Mouse (Mus musculus): ENCODE data around the gene Pcsk5. TPM values are rescaled to one million over a fixed set of nuclear protein-coding genes. Genes with fewer than 3 reads are reported as not detected.

The Pcsk5 gene
- polyA plus RNA-seq, 1 experiment from 2014 or later = 1.2 TPM

DNA sequence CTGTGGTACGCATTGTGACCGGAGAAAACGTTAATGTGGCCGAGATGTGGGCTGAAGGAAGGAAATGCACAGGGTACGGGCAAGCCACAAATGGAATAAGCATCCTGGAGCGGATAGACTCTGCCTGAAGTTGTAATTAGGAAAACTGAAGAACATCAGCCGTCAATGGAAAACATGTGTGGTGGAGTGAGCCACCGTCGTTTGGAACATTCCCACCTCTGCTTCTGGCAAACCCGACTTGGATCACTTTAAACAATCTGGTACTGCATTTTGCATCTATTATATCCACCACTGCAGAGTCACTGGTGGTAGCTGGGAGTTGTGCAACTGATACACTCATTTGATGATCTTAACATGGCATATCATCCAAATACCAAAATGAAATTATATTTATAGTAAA is 120.4 kb downstream of the Pcsk5 start:
- H3K4me3 ChIP-seq (replicated peaks) = no peak overlapping the region
- ATAC-seq (ENCODE audit: low read depth) = no peak

DNA sequence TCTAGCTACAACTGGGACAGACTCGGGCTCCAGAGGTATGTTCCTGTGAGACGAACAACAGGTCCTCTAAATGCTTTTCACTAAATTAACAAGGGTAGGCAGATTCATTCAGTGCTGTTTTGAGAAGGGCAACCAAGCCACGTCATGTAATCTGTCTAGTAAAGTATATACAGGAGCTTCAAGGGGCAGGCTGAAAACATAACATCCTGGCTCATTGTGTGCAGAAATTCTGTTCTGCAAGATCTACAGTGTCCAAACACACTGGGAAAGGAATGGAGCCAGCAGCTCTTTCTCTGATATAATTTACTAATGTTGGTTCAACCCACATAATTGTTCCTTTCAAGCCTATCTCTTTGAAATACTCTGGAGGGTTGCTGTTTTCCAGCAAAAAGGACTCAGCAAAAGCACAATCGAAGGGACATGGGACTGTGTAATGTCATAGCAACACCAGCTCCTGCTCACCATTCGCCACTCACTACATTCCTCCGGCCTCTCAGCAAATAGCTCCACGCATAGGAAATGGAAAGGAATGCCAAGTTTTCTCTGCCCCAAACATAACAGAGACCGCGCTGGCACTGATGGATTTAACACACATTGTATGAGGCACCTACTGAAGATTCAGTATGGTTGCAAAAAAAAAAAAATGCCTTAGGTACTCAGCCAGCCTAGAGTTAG is 122.0 kb downstream of the Pcsk5 start:
- no peaks in the 10 kb centered on the region for H3K27me3 ChIP-seq
- H3K9me3 ChIP-seq (replicated peaks) = no peaks in the 10 kb centered on the region
- no peaks in the 10 kb centered on the region for H3K36me3 ChIP-seq
- H3K4me1 ChIP-seq (replicated peaks) = no peaks in the 10 kb centered on the region
- no peak overlapping the region for H3K27ac ChIP-seq
- 66% methylated on average over 9 of the region's 9 CpGs for WGBS (ENCODE audit: insufficient replicate concordance)
- no peak for ATAC-seq (ENCODE audit: low read depth)
- H3K4me3 ChIP-seq (replicated peaks) = no peak overlapping the region
- H3K4me2 ChIP-seq = no peak overlapping the region
- no peak overlapping the region for H3K9ac ChIP-seq
- DNase-seq = no peak

More for the DNA sequence above, 120.4 kb downstream of the Pcsk5 start:
- no peaks in the 10 kb centered on the region for H3K36me3 ChIP-seq
- H3K9ac ChIP-seq = no peak overlapping the region
- no peaks in the 10 kb centered on the region for H3K27me3 ChIP-seq
- H3K9me3 ChIP-seq (replicated peaks) = no peaks in the 10 kb centered on the region
- no peak overlapping the region for H3K4me2 ChIP-seq
- H3K4me1 ChIP-seq (replicated peaks) = no peaks in the 10 kb centered on the region
- H3K27ac ChIP-seq = no peak overlapping the region
- DNase-seq = no peak
- 62% methylated on average over 10 of the region's 10 CpGs for WGBS (ENCODE audit: insufficient replicate concordance)

DNA sequence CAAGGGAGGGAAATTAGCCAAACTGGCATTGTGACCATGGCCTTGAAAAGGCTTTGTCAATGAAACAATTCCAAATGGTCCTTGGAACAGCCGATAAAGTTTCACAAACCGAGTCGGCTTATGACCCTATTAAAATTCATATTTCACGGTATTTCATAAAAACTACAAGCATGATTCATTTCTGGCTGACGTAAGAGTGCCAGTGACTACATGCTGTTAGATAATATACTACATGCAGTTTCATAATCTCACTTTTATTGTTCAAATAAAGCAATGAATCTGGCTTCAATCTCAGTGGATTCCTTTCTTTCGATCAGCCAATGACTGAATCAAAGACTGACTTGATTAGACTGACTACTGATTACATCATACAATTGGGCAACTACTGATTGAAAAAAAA is 145.8 kb downstream of the Pcsk5 start:
- no peaks in the 10 kb centered on the region for H3K36me3 ChIP-seq
- no peak for ATAC-seq (ENCODE audit: low read depth)

DNA sequence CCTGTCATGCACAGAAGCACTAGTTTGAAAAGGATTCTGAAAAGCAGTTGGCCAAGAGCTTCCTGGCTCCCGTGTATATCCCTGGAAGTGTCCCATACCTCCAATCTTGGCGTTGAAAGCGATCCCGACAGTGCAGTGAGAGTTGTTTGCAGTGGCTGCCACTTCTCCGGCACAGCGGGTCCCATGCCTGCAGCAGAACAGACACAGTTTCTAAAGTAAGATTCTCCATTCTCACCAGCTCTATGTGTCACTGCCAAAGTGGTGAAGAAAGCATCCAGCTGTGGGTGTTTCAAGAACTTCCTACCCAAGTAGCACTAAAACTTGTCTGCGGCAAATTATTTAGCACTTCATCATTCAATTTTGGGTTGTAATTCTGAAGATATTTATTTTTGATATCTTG is 159.1 kb downstream of the Pcsk5 start:
- DNase-seq (no peak), ATAC-seq (ENCODE audit: low read depth) (no peak)
- H3K4me1 ChIP-seq (replicated peaks) = no peaks in the 10 kb centered on the region
- H3K27me3 ChIP-seq = no peaks in the 10 kb centered on the region
- WGBS (ENCODE audit: insufficient replicate concordance) = 75% methylated on average over 7 of the region's 7 CpGs
- no peak overlapping the region for H3K27ac ChIP-seq
- H3K4me2 ChIP-seq = no peak overlapping the region
- no peaks in the 10 kb centered on the region for H3K9me3 ChIP-seq (replicated peaks)
- H3K36me3 ChIP-seq = no peaks in the 10 kb centered on the region
- no peak overlapping the region for H3K4me3 ChIP-seq (replicated peaks)
- no peak overlapping the region for H3K9ac ChIP-seq

More for the DNA sequence above, 145.8 kb downstream of the Pcsk5 start:
- Histone ChIP-seq H3K4me2 (no peak overlapping the region), H3K9me3 (replicated peaks) (no peaks in the 10 kb centered on the region), H3K4me1 (replicated peaks) (no peaks in the 10 kb centered on the region), H3K4me3 (replicated peaks) (no peak overlapping the region), H3K9ac (no peak overlapping the region), H3K27ac (no peak overlapping the region), H3K27me3 (no peaks in the 10 kb centered on the region)
- WGBS (ENCODE audit: insufficient replicate concordance) = 82% methylated on average over 6 of the region's 6 CpGs
- no peak for DNase-seq

DNA sequence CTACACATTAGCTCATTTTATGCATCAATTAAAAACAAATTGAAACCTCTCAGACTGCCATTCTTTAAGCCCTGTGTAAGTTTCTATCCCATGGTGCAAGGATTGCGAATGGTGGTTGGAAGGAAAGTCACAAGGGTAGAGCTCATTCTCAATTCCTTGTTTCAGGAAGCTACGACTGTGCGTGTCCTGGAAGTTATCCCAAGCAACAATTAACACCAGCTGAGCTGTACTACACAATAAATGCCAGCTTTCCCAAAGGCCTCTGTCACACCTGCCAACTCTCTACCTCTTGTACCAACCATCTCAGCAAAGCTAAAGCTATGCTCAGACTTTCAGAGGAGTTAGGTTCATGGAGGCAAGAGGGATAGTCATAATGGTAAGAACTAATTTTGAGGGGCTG is 174.8 kb downstream of the Pcsk5 start:
- WGBS (ENCODE audit: insufficient replicate concordance) = 71% methylated on average over 3 of the region's 3 CpGs

DNA sequence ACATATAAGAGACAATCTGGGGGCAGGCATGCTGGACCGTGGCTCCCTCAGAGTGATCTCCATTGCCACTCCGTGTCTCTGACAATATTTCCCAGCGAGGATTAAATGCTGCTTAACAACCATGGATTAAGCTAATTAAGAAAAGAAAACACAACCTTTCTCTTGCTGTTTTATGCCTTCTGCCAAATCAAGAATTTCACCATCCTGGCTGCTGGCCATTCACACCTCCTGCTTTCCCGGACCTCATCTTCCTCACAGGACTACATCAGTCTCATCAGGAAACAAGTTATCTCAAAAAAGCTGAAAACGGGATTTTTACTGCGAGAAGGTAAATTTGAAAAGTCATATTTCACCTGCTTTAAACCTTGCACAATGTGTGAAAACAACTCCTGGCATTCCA is 175.2 kb downstream of the Pcsk5 start:
- H3K27me3 ChIP-seq = no peaks in the 10 kb centered on the region
- DNase-seq (no peak), ATAC-seq (ENCODE audit: low read depth) (no peak)
- no peaks in the 10 kb centered on the region for H3K4me1 ChIP-seq (replicated peaks)
- no peak overlapping the region for H3K27ac ChIP-seq
- H3K36me3 ChIP-seq = no peaks in the 10 kb centered on the region
- no peak overlapping the region for H3K9ac ChIP-seq
- 69% methylated on average over 6 of the region's 6 CpGs for whole genome bisulfite sequencing (ENCODE audit: insufficient replicate concordance)
- H3K4me3 ChIP-seq (replicated peaks) = no peak overlapping the region
- no peaks in the 10 kb centered on the region for H3K9me3 ChIP-seq (replicated peaks)
- H3K4me2 ChIP-seq = no peak overlapping the region

More for the DNA sequence above, 174.8 kb downstream of the Pcsk5 start:
- Histone ChIP-seq H3K9me3 (replicated peaks) (no peaks in the 10 kb centered on the region), H3K4me2 (no peak overlapping the region), H3K4me1 (replicated peaks) (no peaks in the 10 kb centered on the region), H3K36me3 (no peaks in the 10 kb centered on the region), H3K9ac (no peak overlapping the region), H3K27ac (no peak overlapping the region), H3K4me3 (replicated peaks) (no peak overlapping the region), H3K27me3 (no peaks in the 10 kb centered on the region)
- no peak for DNase-seq
- ATAC-seq (ENCODE audit: low read depth) = no peak

DNA sequence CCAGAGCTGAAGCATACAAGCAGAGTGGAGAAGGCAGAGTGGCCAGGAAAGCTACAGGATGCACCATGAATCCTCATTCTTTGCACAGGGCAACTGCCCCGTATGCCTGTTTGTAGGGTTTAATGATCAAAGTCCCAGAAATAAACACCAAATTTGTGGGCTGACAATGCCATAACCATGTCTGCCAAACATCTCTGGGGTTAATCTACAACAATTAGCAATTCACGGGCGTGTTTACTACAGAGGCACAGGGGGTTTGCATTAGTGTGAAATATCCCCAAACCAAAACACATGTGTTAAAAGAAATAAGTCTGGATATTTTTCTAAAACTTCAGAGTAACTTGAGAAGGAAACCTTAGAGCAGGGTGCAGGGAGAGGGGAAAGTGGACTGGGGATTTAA is 178.1 kb downstream of the Pcsk5 start:
- H3K4me1 ChIP-seq (replicated peaks) = no peaks in the 10 kb centered on the region
- no peak overlapping the region for H3K9ac ChIP-seq
- 64% methylated on average over 3 of the region's 3 CpGs for WGBS (ENCODE audit: insufficient replicate concordance)
- no peak overlapping the region for H3K4me3 ChIP-seq (replicated peaks)
- no peak overlapping the region for H3K27ac ChIP-seq
- DNase-seq (no peak), ATAC-seq (ENCODE audit: low read depth) (no peak)
- no peaks in the 10 kb centered on the region for H3K9me3 ChIP-seq (replicated peaks)
- H3K36me3 ChIP-seq = no peaks in the 10 kb centered on the region
- H3K27me3 ChIP-seq = no peaks in the 10 kb centered on the region
- no peak overlapping the region for H3K4me2 ChIP-seq

DNA sequence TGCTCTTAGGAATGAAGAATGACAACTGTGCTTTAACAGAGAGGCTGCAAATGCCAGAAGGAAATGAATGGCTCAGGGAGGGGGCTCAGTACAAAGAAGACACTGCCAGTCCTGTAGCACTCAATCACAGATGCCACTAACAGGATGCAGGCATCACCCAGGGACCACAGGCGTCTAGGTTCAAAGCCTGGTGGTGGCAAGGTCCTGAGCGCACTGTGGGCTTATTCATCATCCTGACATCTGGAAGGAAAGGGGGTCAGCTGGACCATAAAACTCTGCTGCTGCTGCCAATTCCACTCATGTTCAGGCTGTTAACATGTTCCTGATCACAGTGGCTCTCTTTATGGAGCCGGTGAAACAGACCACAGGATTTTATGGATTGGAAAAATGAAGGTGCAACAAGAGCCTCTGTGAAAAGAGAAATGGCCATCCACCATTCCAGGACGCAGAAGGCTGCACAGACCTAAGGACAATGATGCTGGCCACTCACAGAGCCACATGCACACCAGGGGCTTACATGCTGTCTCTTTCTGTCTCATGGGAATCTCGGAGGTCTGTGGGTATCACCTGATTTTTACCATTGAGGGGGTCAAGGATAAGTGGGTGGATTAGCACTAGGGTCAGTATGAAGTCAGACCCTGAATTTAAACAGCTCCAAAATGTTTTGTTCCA is 186.5 kb downstream of the Pcsk5 start:
- Histone ChIP-seq H3K4me1 (replicated peaks) (no peaks in the 10 kb centered on the region), H3K9ac (no peak overlapping the region), H3K36me3 (no peaks in the 10 kb centered on the region), H3K4me3 (replicated peaks) (no peak overlapping the region), H3K27me3 (no peaks in the 10 kb centered on the region), H3K4me2 (no peak overlapping the region), H3K27ac (no peak overlapping the region), H3K9me3 (replicated peaks) (no peaks in the 10 kb centered on the region)
- DNase-seq (no peak), ATAC-seq (ENCODE audit: low read depth) (no peak)
- 34% methylated on average over 5 of the region's 5 CpGs for WGBS (ENCODE audit: insufficient replicate concordance)

DNA sequence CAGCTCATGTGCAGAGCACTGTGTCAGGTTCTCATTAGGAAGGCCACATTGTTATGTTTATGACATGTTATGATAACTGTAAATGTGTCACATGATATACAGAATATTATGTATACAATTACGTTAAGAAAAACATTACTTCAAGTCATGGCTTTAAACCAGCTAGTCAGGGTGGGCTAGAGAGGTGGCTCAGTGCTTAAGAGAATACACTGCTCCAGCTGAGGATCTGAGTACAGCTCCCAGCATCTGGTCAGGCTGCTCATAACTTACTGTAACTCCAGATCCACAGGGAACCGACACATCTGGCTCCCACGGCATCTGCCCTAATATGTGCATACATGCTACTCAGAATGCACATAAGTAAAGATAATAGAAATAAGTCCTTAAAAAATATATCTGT is 187.5 kb downstream of the Pcsk5 start:
- Histone ChIP-seq H3K4me3 (replicated peaks) (no peak overlapping the region), H3K4me1 (replicated peaks) (no peaks in the 10 kb centered on the region), H3K9me3 (replicated peaks) (no peaks in the 10 kb centered on the region), H3K9ac (no peak overlapping the region), H3K27ac (no peak overlapping the region), H3K4me2 (no peak overlapping the region), H3K27me3 (no peaks in the 10 kb centered on the region), H3K36me3 (no peaks in the 10 kb centered on the region)
- no peak for DNase-seq
- 67% methylated on average over 3 of the region's 3 CpGs for WGBS (ENCODE audit: insufficient replicate concordance)
- no peak for ATAC-seq (ENCODE audit: low read depth)

DNA sequence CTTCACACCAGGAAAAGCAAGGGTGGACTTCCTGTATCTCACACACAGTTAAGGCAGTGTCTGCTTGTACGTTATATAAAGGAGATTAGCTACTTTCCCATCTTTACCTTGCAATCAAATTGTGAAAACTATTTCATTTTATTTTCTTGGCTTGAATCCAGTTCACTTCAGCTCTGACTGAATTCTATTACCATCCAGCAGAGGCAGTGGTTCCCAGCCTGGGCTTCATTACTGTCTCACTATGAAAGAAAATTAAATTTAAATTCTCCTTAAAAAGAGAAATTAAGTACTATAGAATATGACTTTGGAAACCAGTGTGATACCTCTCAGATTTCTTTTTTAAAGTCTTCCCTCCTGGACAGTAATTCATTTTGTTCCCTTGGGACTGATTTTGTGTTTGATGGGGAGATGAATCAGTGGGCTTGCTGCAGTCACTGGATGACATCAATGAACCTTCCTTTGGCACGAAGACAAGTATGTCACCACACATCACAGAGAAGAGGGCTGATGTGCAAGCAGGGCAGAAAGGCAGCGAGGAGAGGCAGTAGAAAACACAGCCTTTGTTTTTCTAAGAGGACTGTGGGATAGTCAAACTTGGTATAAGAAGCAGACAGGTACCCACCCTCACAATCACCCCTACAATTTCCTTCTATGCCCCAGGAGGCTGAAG is 194.2 kb downstream of the Pcsk5 start:
- no peak overlapping the region for H3K4me2 ChIP-seq
- H3K9ac ChIP-seq = no peak overlapping the region
- H3K27ac ChIP-seq = no peak overlapping the region
- no peak for DNase-seq
- no peaks in the 10 kb centered on the region for H3K36me3 ChIP-seq
- H3K27me3 ChIP-seq = no peaks in the 10 kb centered on the region
- no peak for ATAC-seq (ENCODE audit: low read depth)
- H3K4me1 ChIP-seq (replicated peaks) = no peaks in the 10 kb centered on the region
- H3K9me3 ChIP-seq (replicated peaks) = no peaks in the 10 kb centered on the region
- 40% methylated on average over 3 of the region's 3 CpGs for whole genome bisulfite sequencing (ENCODE audit: insufficient replicate concordance)
- H3K4me3 ChIP-seq (replicated peaks) = no peak overlapping the region

DNA sequence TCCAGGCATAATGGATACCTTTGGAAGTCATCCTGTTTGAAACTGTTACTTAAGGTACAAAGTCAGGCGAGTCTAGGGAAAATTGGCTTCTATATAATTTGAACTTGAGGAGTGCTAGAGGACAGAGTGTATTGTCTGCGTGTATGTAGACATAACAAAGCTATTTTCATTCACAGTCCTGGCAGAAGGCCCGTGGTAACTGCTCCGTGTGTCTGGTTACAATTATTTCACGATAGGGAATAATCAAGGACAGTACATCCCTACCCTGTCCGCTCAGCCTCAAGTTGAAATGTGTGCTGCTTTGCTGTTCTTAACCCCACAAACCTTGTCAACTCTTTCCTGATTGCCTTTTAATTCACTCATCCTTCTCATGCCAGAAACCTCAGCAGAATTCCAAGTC is 201.4 kb downstream of the Pcsk5 start:
- WGBS (ENCODE audit: insufficient replicate concordance) = 58% methylated on average over 6 of the region's 6 CpGs
- ATAC-seq (ENCODE audit: low read depth) = no peak

More for the DNA sequence above, 201.4 kb downstream of the Pcsk5 start:
- H3K4me2 ChIP-seq = no peak overlapping the region
- DNase-seq = no peak
- H3K9ac ChIP-seq = no peak overlapping the region
- no peaks in the 10 kb centered on the region for H3K4me1 ChIP-seq (replicated peaks)
- no peaks in the 10 kb centered on the region for H3K36me3 ChIP-seq
- no peak overlapping the region for H3K27ac ChIP-seq
- no peak overlapping the region for H3K4me3 ChIP-seq (replicated peaks)
- H3K27me3 ChIP-seq = no peaks in the 10 kb centered on the region
- H3K9me3 ChIP-seq (replicated peaks) = no peaks in the 10 kb centered on the region

Measured in liver, embryonic 13.5 days (tissue).